Mouse (Mus musculus) CD8-positive naive resting alpha-beta T cell, adult 2 months (primary cell): ENCODE measurements around the gene Tmem242.

Experiments used
- DNase-seq, 2 experiments: peaks; one replicate each; pipeline ENCODE4 v3.0.0; 2022; ENCODE audit warnings: low read depth in 2 of 2, low spot score in 2 of 2

Tmem242 gene

GRCm38 (mm10) chr17:5385694-5386093 is 54.4 kb downstream of the Tmem242 start:
- no peak for DNase-seq

GRCm38 (mm10) chr17:5377930-5378310 is 62.1 kb downstream of the Tmem242 start:
- no peak for DNase-seq

DNA sequence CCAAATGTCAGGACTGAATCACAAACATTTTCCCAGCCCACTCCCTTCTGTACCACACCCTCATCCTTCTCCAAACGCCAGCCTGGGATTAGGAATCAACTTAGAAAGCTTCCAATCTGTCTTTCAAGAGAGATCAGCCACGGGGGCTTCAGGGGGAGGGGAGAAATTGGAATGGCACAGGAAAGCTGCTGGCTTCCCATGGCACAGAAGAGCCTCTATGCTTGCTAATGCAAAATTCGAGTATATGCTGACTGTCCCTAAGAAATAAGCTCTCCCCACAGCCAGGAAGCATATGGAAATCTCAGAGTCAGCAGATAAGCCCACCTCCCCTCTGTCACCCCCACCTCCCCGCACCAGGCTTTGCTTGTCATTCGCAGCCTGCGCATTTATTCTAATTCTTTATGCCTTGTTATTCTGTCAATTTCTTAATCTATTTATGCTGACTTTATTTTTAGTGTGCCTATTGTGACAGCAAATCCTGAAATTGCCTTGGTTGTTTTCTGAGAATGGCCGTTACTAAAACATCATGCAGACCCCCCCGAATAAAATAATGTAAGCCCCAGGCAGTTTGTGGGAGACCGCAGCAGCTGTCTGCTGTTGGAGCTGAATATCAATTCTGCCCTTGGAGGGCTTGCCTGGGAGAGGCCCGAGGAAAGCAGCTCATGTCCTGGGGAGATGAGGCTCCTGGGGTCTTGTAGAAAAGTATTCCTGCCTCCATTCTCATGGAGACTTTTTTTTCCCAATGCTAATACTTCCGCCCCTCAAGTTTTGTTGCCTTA is 62.7 kb downstream of the Tmem242 start:
- DNase-seq, result no peak

DNA sequence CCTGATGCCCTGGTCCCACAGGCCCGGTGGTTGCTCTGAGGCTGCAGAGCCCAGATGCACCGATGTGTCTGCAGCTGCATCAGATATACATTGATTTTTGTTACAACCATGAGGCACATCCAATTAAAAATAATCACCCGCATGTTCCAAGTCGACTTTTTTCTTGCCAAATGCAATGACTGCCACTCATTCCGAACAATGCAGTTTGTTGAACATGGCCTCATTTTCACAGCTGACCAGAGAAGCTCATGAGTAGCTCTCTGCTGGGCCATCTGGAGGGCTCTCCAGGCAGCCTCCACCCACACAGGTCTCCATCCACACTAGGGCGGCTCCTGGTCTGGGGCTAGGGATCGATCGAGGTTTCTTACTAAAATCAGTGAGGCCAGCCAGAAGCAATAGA is 67.1 kb downstream of the Tmem242 start:
- no peak for DNase-seq

GRCm38 (mm10) chr17:5371521-5371920 is 68.5 kb downstream of the Tmem242 start:
- no peak for DNase-seq

- DNase-seq, result no peak
Observed at GRCm38 (mm10) chr17:5371032-5371431, 69.0 kb downstream of the Tmem242 start.

DNA sequence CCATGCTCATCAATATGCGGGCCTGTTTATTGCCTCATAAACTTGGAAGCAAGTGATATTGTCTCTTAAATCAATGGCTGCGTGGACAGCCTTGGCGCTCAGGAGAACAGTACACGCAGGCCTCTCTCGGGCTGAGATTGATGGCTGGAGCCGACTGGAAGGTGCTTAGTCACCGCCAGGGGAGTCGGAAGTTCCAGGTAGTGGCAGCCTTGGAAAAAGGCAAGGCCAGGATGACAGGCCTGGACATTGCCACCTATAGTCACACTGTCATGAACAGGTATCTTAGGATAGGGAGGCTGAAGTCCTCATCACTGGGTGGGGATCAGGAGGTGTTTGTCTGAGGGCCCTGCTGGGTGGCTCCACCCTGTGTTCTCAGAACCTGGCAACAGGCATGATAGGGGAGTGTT is 74.1 kb downstream of the Tmem242 start:
- DNase-seq, result no peak
